Mouse (Mus musculus) thymus, adult 2 months (tissue): ENCODE data around the gene Coq2. TPM values are rescaled to one million over a fixed set of nuclear protein-coding genes. Genes with fewer than 3 reads are reported as not detected.
A peak's percentile ranks its signal among the peaks of the same experiment; 100 is the strongest.

Experiments used
- DNase-seq: peaks from one replicate; pipeline ENCODE4 v3.0.0; 2021
- H3K27ac ChIP-seq: fragments of 200-500 bp; 2 replicates; pipeline ENCODE4 v1.5.1; 2012; ENCODE audit warnings: low read length, control low read depth; ENCODE audit not compliant: control insufficient read depth, insufficient read depth
- H3K27me3 ChIP-seq: fragments of 200-500 bp; 2 replicates; pipeline ENCODE4 v1.6.1; 2012; ENCODE audit warnings: mild to moderate bottlenecking, low read length, moderate library complexity, mixed read lengths; ENCODE audit not compliant: control insufficient read depth, insufficient read depth
- H3K36me3 ChIP-seq: fragments of 200-500 bp; 2 replicates; pipeline ENCODE4 v1.6.1; 2012; ENCODE audit warnings: mild to moderate bottlenecking, low read length, moderate library complexity; ENCODE audit not compliant: control insufficient read depth, insufficient read depth
- H3K4me1 ChIP-seq: fragments of 200-500 bp; replicated peaks from 2 replicates; pipeline ENCODE4 v1.6.1; 2012; ENCODE audit warnings: low read length; ENCODE audit not compliant: control insufficient read depth, insufficient read depth
- H3K4me3 ChIP-seq: fragments of 200-500 bp; 2 replicates; pipeline ENCODE4 v1.5.1; 2012; ENCODE audit warnings: mild to moderate bottlenecking, low read length, control low read depth, moderate library complexity; ENCODE audit not compliant: control insufficient read depth, insufficient read depth
- CTCF ChIP-seq: fragments of 200-500 bp; IDR thresholded peaks from 2 replicates; pipeline ENCODE4 v1.5.1; 2012; ENCODE audit warnings: mild to moderate bottlenecking, control low read depth, low read length, moderate library complexity, borderline replicate concordance; ENCODE audit not compliant: control insufficient read depth, poor library complexity, insufficient read depth; ENCODE audit errors: extremely low read depth
- POLR2A ChIP-seq: fragments of 200-500 bp; IDR thresholded peaks from 2 replicates; pipeline ENCODE4 v1.6.1; 2012; ENCODE audit warnings: mild to moderate bottlenecking, low read length, control low read depth, moderate library complexity; ENCODE audit not compliant: control insufficient read depth, poor library complexity, insufficient read depth; ENCODE audit errors: extremely low read depth
- WGBS: fragments of 180-500 bp; shearing (Covaris S2); methylation state at CpG from one replicate; pipeline ENCODE4 v1.1.7; 2018; 5-methylcytosine and 5-hydroxymethylcytosine counted together
- polyA plus RNA-seq: library from polyadenylated mRNA; depleted of rRNA; stranded (reverse); fragments of >200 nt; gene quantifications from 2 replicates; pipeline ENCODE4 v1.2.3, GENCODE M21; 2012

Gene Coq2
- polyA plus RNA-seq, 1 experiment = 90.2 TPM

DNA sequence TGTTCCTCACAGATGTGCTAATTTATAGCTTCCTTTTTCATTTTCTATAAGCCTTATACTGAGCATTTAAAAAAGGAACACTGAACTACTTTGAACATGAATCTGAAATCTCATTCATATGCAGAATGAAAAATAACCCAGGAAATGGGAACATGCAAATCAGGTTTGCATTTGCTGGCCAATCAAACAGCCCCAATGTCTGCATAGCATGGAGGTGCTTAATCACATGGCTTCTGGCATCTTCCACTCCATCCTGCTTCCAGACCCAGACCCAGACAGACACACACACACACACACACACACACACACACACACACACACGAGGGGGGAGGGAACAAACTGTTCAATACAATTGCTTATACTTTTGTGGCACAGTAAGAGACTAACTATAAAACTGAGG, 8.0 kb downstream of the Coq2 start:
- H3K4me3 ChIP-seq = no peak overlapping the region
- 68% methylated on average over 1 of the region's 1 CpGs for WGBS
- H3K27me3 ChIP-seq = no peaks in the 10 kb centered on the region
- no peak for TF ChIP-seq CTCF
- TF ChIP-seq POLR2A = no peak
- no peak overlapping the region for H3K27ac ChIP-seq
- 0 out of 2 replicates have a peak, but pooled peaks cover 3% of the 10 kb centered on the region for H3K36me3 ChIP-seq
- no peak for DNase-seq
- no peaks in the 10 kb centered on the region for H3K4me1 ChIP-seq

- no peaks in the 10 kb centered on the region for H3K27me3 ChIP-seq
- TF ChIP-seq CTCF = 0 out of 2 replicates have a peak, but pooled peaks have one; percentile 7
- TF ChIP-seq POLR2A = no peak
- DNase-seq = peak; percentile 63
- WGBS = 11% methylated on average over 5 of the region's 5 CpGs
- no peaks in the 10 kb centered on the region for H3K4me1 ChIP-seq
- H3K27ac ChIP-seq = no peak overlapping the region
- H3K36me3 ChIP-seq = 0 out of 2 replicates have a peak, but pooled peaks cover 3% of the 10 kb centered on the region
- no peak overlapping the region for H3K4me3 ChIP-seq
Observed at GRCm38 (mm10) chr5:100663854-100664253, 11.1 kb downstream of the Coq2 start.

DNA sequence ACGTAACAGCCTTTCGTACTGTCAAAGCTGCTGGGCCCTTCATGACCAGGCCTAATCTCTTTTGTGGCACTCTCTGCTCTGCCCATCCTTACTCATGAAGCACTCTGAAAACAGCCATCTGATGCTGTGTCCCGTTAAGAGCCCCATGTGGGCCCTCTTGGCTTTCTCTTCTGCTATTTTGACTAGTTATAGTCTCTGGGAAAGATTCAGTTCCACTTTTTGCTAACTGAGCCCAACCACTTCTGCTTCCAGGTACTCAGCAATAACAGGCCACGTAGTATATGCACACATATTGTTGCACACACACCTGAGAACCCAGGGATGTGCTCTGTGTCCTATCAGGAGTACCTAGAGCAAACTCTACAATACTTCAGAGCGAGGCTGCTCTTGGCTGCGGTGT, 11.9 kb downstream of the Coq2 start:
- no peaks in the 10 kb centered on the region for H3K27me3 ChIP-seq
- no peak overlapping the region for H3K4me3 ChIP-seq
- H3K36me3 ChIP-seq = 0 out of 2 replicates have a peak, but pooled peaks cover 3% of the 10 kb centered on the region
- WGBS = 77% methylated on average over 6 of the region's 6 CpGs
- no peak overlapping the region for H3K27ac ChIP-seq
- H3K4me1 ChIP-seq = no peaks in the 10 kb centered on the region
- no peak for TF ChIP-seq POLR2A
- no peak for TF ChIP-seq CTCF
- DNase-seq = no peak

GRCm38 (mm10) chr5:100658460-100658859, 16.5 kb downstream of the Coq2 start:
- no peak overlapping the region for H3K4me3 ChIP-seq
- WGBS = 80% methylated on average over 6 of the region's 6 CpGs
- DNase-seq = no peak
- no peak for TF ChIP-seq POLR2A
- no peak for TF ChIP-seq CTCF
- no peak overlapping the region for H3K27ac ChIP-seq
- H3K27me3 ChIP-seq = no peaks in the 10 kb centered on the region
- H3K36me3 ChIP-seq = no peaks in the 10 kb centered on the region
- H3K4me1 ChIP-seq = no peaks in the 10 kb centered on the region

DNA sequence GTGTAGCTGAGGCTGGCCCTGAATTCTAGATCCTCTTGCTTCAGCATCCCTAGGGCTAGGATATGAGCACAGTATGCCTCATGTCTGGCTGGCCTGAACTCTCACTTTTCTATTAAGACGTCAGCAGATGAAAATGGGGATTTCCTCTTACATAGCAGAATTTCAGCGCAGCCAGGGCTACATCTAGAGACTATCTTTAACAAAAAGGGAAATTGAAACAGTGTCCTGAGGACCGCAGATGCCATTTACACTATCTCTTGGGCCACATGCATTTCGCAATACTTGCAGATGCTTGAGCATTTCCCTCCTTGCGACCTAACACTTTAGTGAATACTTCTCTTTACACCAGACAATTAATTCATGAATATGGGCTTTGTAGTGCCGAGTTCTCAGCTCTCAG, 18.6 kb downstream of the Coq2 start:
- no peaks in the 10 kb centered on the region for H3K27me3 ChIP-seq
- no peak overlapping the region for H3K27ac ChIP-seq
- TF ChIP-seq POLR2A (no peak), CTCF (no peak)
- 66% methylated on average over 6 of the region's 6 CpGs for WGBS
- DNase-seq = no peak
- H3K4me1 ChIP-seq = 0 out of 2 replicates have a peak, but pooled peaks cover 2% of the 10 kb centered on the region
- H3K4me3 ChIP-seq = no peak overlapping the region
- H3K36me3 ChIP-seq = no peaks in the 10 kb centered on the region

- DNase-seq = no peak
- Histone ChIP-seq H3K27me3 (no peaks in the 10 kb centered on the region), H3K36me3 (no peaks in the 10 kb centered on the region), H3K4me3 (no peak overlapping the region), H3K27ac (no peak overlapping the region), H3K4me1 (peaks cover 12% of the 10 kb centered on the region)
- 94% methylated on average over 9 of the region's 9 CpGs for WGBS
- TF ChIP-seq CTCF (no peak), POLR2A (no peak)
Observed at GRCm38 (mm10) chr5:100652327-100652726, 22.6 kb downstream of the Coq2 start.

- no peak for TF ChIP-seq POLR2A
- no peak for TF ChIP-seq CTCF
- Histone ChIP-seq H3K4me3 (no peak overlapping the region), H3K36me3 (no peaks in the 10 kb centered on the region), H3K4me1 (peaks cover 18% of the 10 kb centered on the region), H3K27ac (no peak overlapping the region), H3K27me3 (no peaks in the 10 kb centered on the region)
- DNase-seq = no peak
- 52% methylated on average over 10 of the region's 10 CpGs for WGBS
Observed at GRCm38 (mm10) chr5:100651486-100651885, 23.5 kb downstream of the Coq2 start.
